Mouse (Mus musculus) limb, embryonic 13.5 days (tissue): ENCODE data around the gene Pimreg. TPM values are rescaled to one million over a fixed set of nuclear protein-coding genes. Genes with fewer than 3 reads are reported as not detected.
A peak's percentile ranks its signal among the peaks of the same experiment; 100 is the strongest.

Source experiments
- ATAC-seq: fragments of 200-750 bp; cut with Nextera tagmentation; 2 replicates; pipeline ENCODE4 v1.8.0; 2017; ENCODE audit warnings: low read depth, moderate number of reproducible peaks, moderate TSS enrichment; ENCODE audit not compliant: low FRiP score
- H3K27ac ChIP-seq: fragments of 300-500 bp; sonication (generic); 2 replicates; pipeline ENCODE4 v1.5.1; 2015; ENCODE audit warnings: inconsistent platforms, mild to moderate bottlenecking, moderate library complexity
- H3K27me3 ChIP-seq: fragments of 300-500 bp; sonication (generic); 2 replicates; pipeline ENCODE4 v1.6.1; 2015; ENCODE audit warnings: mild to moderate bottlenecking, inconsistent platforms
- H3K36me3 ChIP-seq: fragments of 300-500 bp; sonication (generic); 2 replicates; pipeline ENCODE4 v1.6.1; 2015; ENCODE audit warnings: inconsistent platforms, mild to moderate bottlenecking, moderate library complexity
- H3K4me1 ChIP-seq: fragments of 300-500 bp; sonication (generic); 2 replicates; pipeline ENCODE4 v1.6.1; 2015; ENCODE audit warnings: inconsistent platforms
- H3K4me2 ChIP-seq: fragments of 300-500 bp; sonication (generic); replicated peaks from 2 replicates; pipeline ENCODE4 v1.6.1; 2015; ENCODE audit warnings: inconsistent platforms, mild to moderate bottlenecking, moderate library complexity
- H3K4me3 ChIP-seq: fragments of 300-500 bp; sonication (generic); 2 replicates; pipeline ENCODE4 v1.5.1; 2015; ENCODE audit warnings: moderate library complexity, mild to moderate bottlenecking, inconsistent platforms
- H3K9ac ChIP-seq: fragments of 300-500 bp; sonication (generic); 2 replicates; pipeline ENCODE4 v1.6.1; 2015; ENCODE audit warnings: mild to moderate bottlenecking, inconsistent platforms
- H3K9me3 ChIP-seq: fragments of 300-500 bp; sonication (generic); 2 replicates; pipeline ENCODE4 v1.6.1; 2016; ENCODE audit warnings: inconsistent platforms
- WGBS: fragments of 180-500 bp; shearing (Covaris S2); methylation state at CpG from one replicate; pipeline ENCODE4 v1.1.7; 2015; 5-methylcytosine and 5-hydroxymethylcytosine counted together
- polyA plus RNA-seq: library from polyadenylated mRNA; unstranded; fragments of >200 nt; fragmentation: Nextera tagmentation; extraction: Ambion mirVana; gene quantifications from 2 replicates; pipeline ENCODE4 v1.2.1, GENCODE M21; 2015

Gene Pimreg
- polyA plus RNA-seq, 1 experiment from 2014 or later, result 99.8 TPM

DNA sequence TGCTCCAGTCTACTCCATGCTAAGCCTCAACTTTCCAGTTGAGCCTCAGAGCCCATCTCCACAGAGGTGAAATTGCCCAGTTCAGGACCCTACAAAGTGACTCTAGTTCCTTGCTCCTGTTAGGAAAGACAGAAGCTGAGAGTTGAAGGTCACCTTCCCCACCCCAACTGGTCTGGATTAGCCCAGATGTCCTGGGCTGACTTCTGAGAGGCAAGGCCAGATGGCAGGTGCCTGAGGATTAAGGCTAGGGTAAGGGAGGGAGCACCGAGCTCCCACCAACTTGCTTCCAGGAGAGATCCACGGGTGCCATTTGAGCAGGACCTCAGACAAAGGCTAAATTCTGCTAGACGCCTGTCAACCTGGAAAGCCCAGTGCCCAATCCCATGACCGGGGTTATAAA lies 9.7 kb upstream of the Pimreg start:
- Histone ChIP-seq H3K4me1 (peaks cover 3% of the 10 kb centered on the region; the same call in 1 of the 2 replicates), H3K4me2 (no peak overlapping the region), H3K9me3 (no peaks in the 10 kb centered on the region), H3K27ac (no peak overlapping the region), H3K36me3 (no peaks in the 10 kb centered on the region), H3K27me3 (peaks cover 23% of the 10 kb centered on the region), H3K9ac (no peak overlapping the region), H3K4me3 (no peak overlapping the region)
- WGBS, result 75% methylated on average over 4 of the region's 4 CpGs
- no peak for ATAC-seq

DNA sequence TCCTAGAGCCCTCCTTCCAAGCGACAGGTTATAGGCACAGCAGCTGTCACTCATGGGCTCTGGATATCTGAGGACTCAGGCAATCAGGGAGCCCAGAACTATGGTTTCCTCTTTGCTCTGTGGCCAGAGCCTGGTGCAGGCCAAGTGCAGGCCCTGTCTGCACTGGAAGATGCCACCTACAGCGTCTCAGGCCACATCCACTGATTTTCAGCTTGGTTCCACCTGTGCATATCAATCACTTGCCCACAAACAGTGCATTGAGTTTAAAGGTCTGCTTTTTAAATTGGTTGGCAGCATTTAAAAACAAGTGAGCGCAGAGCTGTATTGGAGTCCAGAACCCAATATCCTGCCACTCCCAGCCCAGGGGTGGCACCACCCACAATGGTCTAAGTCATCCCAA lies 9.2 kb upstream of the Pimreg start:
- Histone ChIP-seq H3K9ac (no peak overlapping the region), H3K4me3 (no peak overlapping the region), H3K4me2 (no peak overlapping the region), H3K27me3 (peaks cover 23% of the 10 kb centered on the region), H3K27ac (no peak overlapping the region), H3K9me3 (no peaks in the 10 kb centered on the region), H3K36me3 (no peaks in the 10 kb centered on the region), H3K4me1 (peaks cover 3% of the 10 kb centered on the region; the same call in 1 of the 2 replicates)
- 87% methylated on average over 3 of the region's 3 CpGs for WGBS
- ATAC-seq, result no peak

- no peak within 1 kb of the TSS for H3K4me3 ChIP-seq
- ATAC-seq, result no peak
- WGBS, result 70% methylated on average over 4 of the region's 4 CpGs
- no peaks in the 10 kb centered on the region for H3K9me3 ChIP-seq
- 0 out of 2 replicates have a peak, but pooled peaks cover 6% of the 10 kb centered on the region for H3K4me1 ChIP-seq
- H3K27me3 ChIP-seq, result peaks cover 4% of the 10 kb centered on the region; the same call in 1 of the 2 replicates
- no peak within 1 kb of the TSS for H3K9ac ChIP-seq
- no peaks in the 10 kb centered on the region for H3K36me3 ChIP-seq
- no peak within 1 kb of the TSS for H3K4me2 ChIP-seq
- no peak within 1 kb of the TSS for H3K27ac ChIP-seq
Observed at GRCm38 (mm10) chr11:72037409-72037808, 4.4 kb upstream of the Pimreg start, which contains the start of gene Aipl1. Gene Aipl1 (minus strand): TSS chr11:72037509.

GRCm38 (mm10) chr11:72037996-72038395 lies 3.8 kb upstream of the Pimreg start:
- H3K27me3 ChIP-seq, result peaks cover 4% of the 10 kb centered on the region; the same call in 1 of the 2 replicates
- no peak for ATAC-seq
- WGBS, result 5% methylated on average over 4 of the region's 4 CpGs
- H3K9ac ChIP-seq, result no peak overlapping the region
- no peaks in the 10 kb centered on the region for H3K9me3 ChIP-seq
- H3K36me3 ChIP-seq, result no peaks in the 10 kb centered on the region
- peaks cover 12% of the 10 kb centered on the region for H3K4me1 ChIP-seq
- H3K4me3 ChIP-seq, result no peak overlapping the region
- H3K4me2 ChIP-seq, result no peak overlapping the region
- no peak overlapping the region for H3K27ac ChIP-seq

DNA sequence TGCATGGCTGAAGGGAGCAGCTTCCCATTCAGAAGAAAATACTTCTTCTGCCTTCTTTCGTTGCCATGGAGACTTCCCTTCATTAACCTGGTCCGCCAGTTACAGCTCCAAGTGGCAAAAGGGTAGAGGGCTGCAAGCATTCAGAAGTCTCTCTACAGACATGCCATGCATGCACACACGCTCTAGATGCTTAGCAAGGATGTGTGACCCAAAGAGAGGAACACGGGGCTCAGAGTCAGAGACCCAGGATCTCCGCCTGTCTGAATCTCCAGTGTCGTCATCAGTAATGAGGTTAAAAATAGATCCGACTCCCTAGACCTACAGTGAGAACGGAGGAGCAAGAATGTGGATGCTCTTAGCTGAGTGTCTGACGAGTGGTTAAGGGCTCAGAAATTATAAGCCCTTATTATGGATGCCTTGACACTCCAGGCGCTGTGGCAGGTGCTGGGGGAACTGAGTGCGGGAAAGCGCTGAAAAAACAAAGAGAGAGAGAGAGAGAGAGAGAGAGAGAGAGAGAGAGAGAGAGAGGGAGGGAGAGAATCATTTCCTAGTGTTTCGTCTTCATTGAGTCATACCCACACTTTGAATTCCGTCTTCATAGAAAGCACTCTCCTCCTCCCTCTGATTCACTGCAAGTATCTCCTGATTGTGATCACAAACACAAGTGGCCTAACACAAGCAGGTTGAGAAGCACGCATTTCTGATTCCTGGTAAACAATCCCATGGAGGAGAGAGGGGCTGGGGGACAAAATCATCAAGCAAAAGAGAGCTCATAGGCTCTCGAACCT lies 2.0 kb upstream of the Pimreg start:
- 52% methylated on average over 16 of the region's 16 CpGs for WGBS
- Histone ChIP-seq H3K27me3 (peaks cover 4% of the 10 kb centered on the region; the same call in 1 of the 2 replicates), H3K9ac (no peak overlapping the region), H3K4me3 (no peak overlapping the region), H3K27ac (no peak overlapping the region), H3K9me3 (no peaks in the 10 kb centered on the region), H3K36me3 (peaks cover 5% of the 10 kb centered on the region), H3K4me2 (no peak overlapping the region), H3K4me1 (peaks cover 29% of the 10 kb centered on the region)
- no peak for ATAC-seq

DNA sequence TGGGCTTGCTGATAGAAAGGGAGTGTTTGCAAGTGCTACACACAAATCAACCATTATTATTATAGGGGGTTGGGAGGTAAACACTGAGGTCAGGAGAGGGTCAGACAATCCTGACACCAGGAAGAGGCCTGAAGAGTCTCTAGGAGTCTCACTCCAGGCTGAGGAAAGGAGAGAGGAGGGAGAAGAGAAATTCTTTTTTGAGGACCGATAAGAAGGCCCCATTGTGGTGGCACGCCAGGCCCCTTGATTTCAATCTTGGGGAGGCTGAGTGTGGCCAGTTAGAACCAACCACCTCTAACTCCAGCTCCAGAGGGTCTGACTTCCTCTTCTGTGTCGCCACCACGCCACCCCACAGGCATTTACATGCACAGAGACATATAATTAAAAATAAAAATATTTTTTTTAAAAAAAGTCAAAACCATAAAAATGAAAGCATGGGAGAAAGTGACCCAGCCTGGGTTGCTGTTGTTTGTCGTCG lies 503 bp upstream of the Pimreg start:
- Histone ChIP-seq H3K4me1 (peaks cover 29% of the 10 kb centered on the region), H3K27ac (no peak overlapping the region), H3K36me3 (peaks cover 19% of the 10 kb centered on the region), H3K9me3 (no peaks in the 10 kb centered on the region), H3K9ac (peak overlapping the region; percentile 74), H3K4me3 (peak overlapping the region; percentile 70), H3K27me3 (peaks cover 4% of the 10 kb centered on the region; the same call in 1 of the 2 replicates), H3K4me2 (peak overlapping the region; percentile 87)
- WGBS, result 18% methylated on average over 6 of the region's 6 CpGs
- no peak for ATAC-seq

GRCm38 (mm10) chr11:72042631-72043030 lies 799 bp downstream of the Pimreg start:
- no peaks in the 10 kb centered on the region for H3K9me3 ChIP-seq
- no peak overlapping the region for H3K27ac ChIP-seq
- peak overlapping the region; percentile 70 for H3K4me3 ChIP-seq
- H3K9ac ChIP-seq, result peak overlapping the region; percentile 74
- peaks cover 29% of the 10 kb centered on the region for H3K4me1 ChIP-seq
- peaks cover 28% of the 10 kb centered on the region for H3K36me3 ChIP-seq
- H3K27me3 ChIP-seq, result peaks cover 4% of the 10 kb centered on the region; the same call in 1 of the 2 replicates
- WGBS, result under 1% methylated on average over 14 of the region's 14 CpGs
- no peak for ATAC-seq
- H3K4me2 ChIP-seq, result peak overlapping the region; percentile 87

DNA sequence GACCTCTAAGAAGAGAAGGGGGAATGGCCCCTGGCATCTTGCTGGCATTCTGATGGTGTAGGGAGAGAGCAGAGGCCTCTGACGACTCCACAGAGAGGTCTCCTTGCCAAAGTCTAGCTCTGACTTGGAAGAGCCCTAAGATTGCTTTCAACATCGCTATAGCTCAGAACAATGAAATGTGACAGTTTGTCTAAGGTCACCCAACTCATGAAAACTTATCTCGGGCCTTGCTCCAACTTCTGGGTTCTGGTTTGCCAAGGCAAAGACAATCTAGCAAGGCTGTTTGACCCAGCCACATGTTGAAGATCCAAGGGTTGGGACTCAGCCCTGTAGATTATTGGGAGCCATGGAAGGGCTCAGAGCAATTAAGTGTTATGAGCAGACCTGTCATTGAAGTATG lies 2.4 kb downstream of the Pimreg start:
- Histone ChIP-seq H3K4me3 (peak overlapping the region; percentile 70), H3K4me1 (peaks cover 29% of the 10 kb centered on the region), H3K9me3 (no peaks in the 10 kb centered on the region), H3K27me3 (peaks cover 3% of the 10 kb centered on the region), H3K9ac (no peak overlapping the region), H3K27ac (no peak overlapping the region), H3K4me2 (peak overlapping the region; percentile 87), H3K36me3 (peaks cover 28% of the 10 kb centered on the region)
- ATAC-seq, result no peak
- 89% methylated on average over 3 of the region's 3 CpGs for WGBS

- no peak overlapping the region for H3K4me3 ChIP-seq
- WGBS, result 54% methylated on average over 6 of the region's 6 CpGs
- H3K27ac ChIP-seq, result no peak overlapping the region
- peaks cover 30% of the 10 kb centered on the region for H3K27me3 ChIP-seq
- no peaks in the 10 kb centered on the region for H3K9me3 ChIP-seq
- no peak overlapping the region for H3K9ac ChIP-seq
- H3K4me2 ChIP-seq, result no peak overlapping the region
- H3K4me1 ChIP-seq, result peaks cover 29% of the 10 kb centered on the region
- no peak for ATAC-seq
- H3K36me3 ChIP-seq, result peaks cover 28% of the 10 kb centered on the region
Observed at GRCm38 (mm10) chr11:72048730-72049129, 6.9 kb downstream of the Pimreg start.

DNA sequence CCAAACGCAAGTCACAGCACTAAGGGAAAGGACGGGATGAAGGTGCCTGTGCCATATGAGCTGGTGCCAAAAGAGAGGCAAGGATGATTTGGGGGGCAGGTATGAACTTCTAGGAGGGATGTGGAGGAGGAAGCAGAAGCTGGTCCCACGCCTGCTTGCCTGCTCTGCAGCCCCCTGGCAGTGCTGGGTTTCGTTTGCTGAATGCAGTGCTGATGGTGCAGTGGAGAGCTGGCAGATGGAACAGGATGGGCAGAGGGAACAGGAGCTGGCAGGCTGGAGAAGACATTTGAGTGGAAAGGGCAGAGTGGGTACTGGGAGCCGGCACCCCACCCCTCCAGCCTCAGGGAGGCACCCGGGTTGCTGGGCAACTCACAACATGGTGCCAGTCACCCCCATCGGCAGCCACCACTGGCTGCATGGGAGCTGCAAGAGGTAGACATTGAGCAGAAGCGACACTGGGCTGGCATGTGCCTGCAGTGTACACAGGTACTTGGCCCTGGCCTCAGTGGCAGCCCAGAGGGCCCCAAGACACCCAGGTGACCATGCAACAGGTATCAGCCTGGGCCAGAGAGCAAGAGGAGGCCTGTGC lies 7.4 kb downstream of the Pimreg start:
- WGBS, result 76% methylated on average over 8 of the region's 8 CpGs
- H3K27ac ChIP-seq, result no peak overlapping the region
- ATAC-seq, result no peak
- no peak overlapping the region for H3K4me2 ChIP-seq
- peaks cover 30% of the 10 kb centered on the region for H3K27me3 ChIP-seq
- no peak overlapping the region for H3K4me3 ChIP-seq
- peaks cover 28% of the 10 kb centered on the region for H3K36me3 ChIP-seq
- no peaks in the 10 kb centered on the region for H3K9me3 ChIP-seq
- peaks cover 24% of the 10 kb centered on the region for H3K4me1 ChIP-seq
- no peak overlapping the region for H3K9ac ChIP-seq

DNA sequence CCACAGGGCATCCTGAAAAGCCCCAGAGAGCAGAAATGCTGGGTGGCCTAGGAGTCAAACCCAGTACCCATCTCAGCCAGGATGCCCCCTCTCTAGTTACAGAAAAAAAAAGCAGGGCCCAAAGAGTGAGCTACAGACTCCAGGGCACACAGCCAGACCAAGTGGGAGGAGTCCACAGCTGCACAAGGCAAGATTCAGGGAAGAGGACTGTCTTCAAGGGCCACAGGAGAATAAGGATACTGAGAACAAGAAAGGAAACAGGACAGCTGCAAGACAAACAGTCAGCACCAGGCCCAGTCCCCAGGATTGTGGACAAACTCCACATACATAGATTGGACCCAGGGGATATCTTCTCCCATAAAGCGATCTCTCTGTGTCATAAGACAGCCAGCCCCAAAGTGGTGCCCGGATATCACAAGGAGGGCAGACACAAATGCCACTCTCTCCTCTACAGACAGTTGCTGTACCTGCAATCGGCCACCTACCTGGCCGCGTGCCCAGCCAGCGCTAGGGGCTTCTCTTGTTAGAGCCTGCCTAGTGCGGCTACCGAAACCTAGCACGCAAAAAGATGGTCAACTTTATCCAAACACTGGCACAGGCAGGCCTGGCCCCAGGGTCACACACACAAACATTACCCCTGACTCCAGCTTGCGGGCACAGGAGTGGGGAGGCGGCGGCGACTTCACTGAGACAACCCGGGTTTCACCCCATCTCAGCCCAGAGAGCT lies 8.5 kb downstream of the Pimreg start:
- no peak overlapping the region for H3K27ac ChIP-seq
- WGBS, result 25% methylated on average over 14 of the region's 14 CpGs
- peak overlapping the region; percentile 92 for H3K4me2 ChIP-seq
- peak overlapping the region; percentile 59 for H3K4me3 ChIP-seq
- H3K9ac ChIP-seq, result peak overlapping the region; percentile 70
- peaks cover 19% of the 10 kb centered on the region for H3K4me1 ChIP-seq
- ATAC-seq, result no peak; the same call in 1 of the 2 replicates
- H3K9me3 ChIP-seq, result no peaks in the 10 kb centered on the region
- H3K36me3 ChIP-seq, result peaks cover 18% of the 10 kb centered on the region
- peaks cover 30% of the 10 kb centered on the region for H3K27me3 ChIP-seq
